Mouse (Mus musculus): ENCODE measurements around the gene Fbrsl1. TPM values are rescaled to one million over a fixed set of nuclear protein-coding genes. Genes with fewer than 3 reads are reported as not detected.
"Not testable (repeated sequence)": the region's sequence is repeated elsewhere in the genome, so short reads cannot be mapped to it uniquely, and the experiment has no call there.

Gene Fbrsl1
- polyA plus RNA-seq, 1 experiment from 2014 or later: 23.5 TPM

GRCm38 (mm10) chr5:110442966-110443590 lies 5.2 kb downstream of the Fbrsl1 start:
- Histone ChIP-seq H3K9me3 (no peaks in the 10 kb centered on the region), H3K36me3 (replicated peaks) (0 out of 2 replicates have a peak, but pooled peaks cover 3% of the 10 kb centered on the region), H3K27me3 (replicated peaks; ENCODE audit: low read depth, poor library complexity, severe bottlenecking) (no peaks in the 10 kb centered on the region), H3K27ac (replicated peaks) (no peak overlapping the region), H3K4me3 (no peak overlapping the region), H3K4me1 (peaks cover 30% of the 10 kb centered on the region)
- DNase-seq (ENCODE audit: low spot score): no peak
- 87% methylated on average over 3 of the region's 3 CpGs for WGBS

- no peak for DNase-seq (ENCODE audit: low spot score)
- Histone ChIP-seq H3K4me3 (no peak overlapping the region), H3K9me3 (no peaks in the 10 kb centered on the region), H3K27ac (replicated peaks) (no peak overlapping the region), H3K36me3 (replicated peaks) (0 out of 2 replicates have a peak, but pooled peaks cover 3% of the 10 kb centered on the region), H3K4me1 (peaks cover 13% of the 10 kb centered on the region), H3K27me3 (replicated peaks; ENCODE audit: low read depth, poor library complexity, severe bottlenecking) (no peaks in the 10 kb centered on the region)
- WGBS: 83% methylated on average over 3 of the region's 3 CpGs
Observed at GRCm38 (mm10) chr5:110439565-110440310, 8.6 kb downstream of the Fbrsl1 start.

GRCm38 (mm10) chr5:110438591-110438990 lies 9.7 kb downstream of the Fbrsl1 start:
- H3K4me1 ChIP-seq: peaks cover 13% of the 10 kb centered on the region
- H3K36me3 ChIP-seq (replicated peaks): 0 out of 2 replicates have a peak, but pooled peaks cover 3% of the 10 kb centered on the region
- no peak overlapping the region for H3K27ac ChIP-seq (replicated peaks)
- H3K4me3 ChIP-seq: no peak overlapping the region
- 74% methylated on average over 3 of the region's 3 CpGs for WGBS
- no peak for DNase-seq (ENCODE audit: low spot score)
- no peaks in the 10 kb centered on the region for H3K9me3 ChIP-seq
- no peaks in the 10 kb centered on the region for H3K27me3 ChIP-seq (replicated peaks; ENCODE audit: low read depth, poor library complexity, severe bottlenecking)

- H3K4me1 ChIP-seq: peaks cover 13% of the 10 kb centered on the region
- DNase-seq (ENCODE audit: low spot score): no peak
- 55% methylated on average over 6 of the region's 6 CpGs for WGBS
Observed at GRCm38 (mm10) chr5:110437632-110438261, 10.6 kb downstream of the Fbrsl1 start.

GRCm38 (mm10) chr5:110436166-110436565 lies 12.1 kb downstream of the Fbrsl1 start:
- WGBS: 75% methylated on average over 5 of the region's 5 CpGs
- not testable (repeated sequence) for H3K4me3 ChIP-seq; H3K27ac ChIP-seq (replicated peaks); H3K27me3 ChIP-seq (replicated peaks; ENCODE audit: low read depth, poor library complexity, severe bottlenecking); DNase-seq (ENCODE audit: low spot score); H3K9me3 ChIP-seq
- Histone ChIP-seq H3K4me1 (peaks cover 15% of the 10 kb centered on the region), H3K36me3 (replicated peaks) (peaks cover 22% of the 10 kb centered on the region)

More at GRCm38 (mm10) chr5:110437632-110438261, 10.6 kb downstream of the Fbrsl1 start:
- Histone ChIP-seq H3K27ac (replicated peaks) (no peak overlapping the region), H3K9me3 (no peaks in the 10 kb centered on the region), H3K36me3 (replicated peaks) (peaks cover 6% of the 10 kb centered on the region), H3K27me3 (replicated peaks; ENCODE audit: low read depth, poor library complexity, severe bottlenecking) (no peaks in the 10 kb centered on the region), H3K4me3 (no peak overlapping the region)

DNA sequence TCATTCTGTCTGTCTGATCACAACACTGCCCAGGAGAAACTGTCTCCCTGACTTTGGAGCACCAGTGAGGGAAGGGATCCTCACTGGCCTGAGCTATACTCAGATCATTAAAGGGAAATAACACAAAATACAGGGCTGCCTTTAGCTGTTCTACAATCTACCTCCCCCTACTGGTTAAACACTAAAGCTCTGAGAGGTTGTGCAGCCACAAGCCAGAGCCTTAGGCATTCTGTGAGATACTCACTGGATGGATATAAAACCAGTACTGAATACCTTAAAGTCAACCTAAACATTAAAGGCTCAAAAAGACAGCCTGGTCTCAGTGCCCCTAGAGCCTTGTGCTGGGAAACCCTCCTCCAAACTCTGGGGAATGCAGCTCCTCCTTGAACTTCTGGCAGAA lies 13.5 kb downstream of the Fbrsl1 start:
- Histone ChIP-seq H3K27ac (replicated peaks) (no peak overlapping the region), H3K27me3 (replicated peaks; ENCODE audit: low read depth, poor library complexity, severe bottlenecking) (no peaks in the 10 kb centered on the region), H3K4me3 (no peak overlapping the region), H3K36me3 (replicated peaks) (peaks cover 33% of the 10 kb centered on the region), H3K9me3 (no peaks in the 10 kb centered on the region), H3K4me1 (peaks cover 15% of the 10 kb centered on the region)
- no peak for DNase-seq (ENCODE audit: low spot score)

DNA sequence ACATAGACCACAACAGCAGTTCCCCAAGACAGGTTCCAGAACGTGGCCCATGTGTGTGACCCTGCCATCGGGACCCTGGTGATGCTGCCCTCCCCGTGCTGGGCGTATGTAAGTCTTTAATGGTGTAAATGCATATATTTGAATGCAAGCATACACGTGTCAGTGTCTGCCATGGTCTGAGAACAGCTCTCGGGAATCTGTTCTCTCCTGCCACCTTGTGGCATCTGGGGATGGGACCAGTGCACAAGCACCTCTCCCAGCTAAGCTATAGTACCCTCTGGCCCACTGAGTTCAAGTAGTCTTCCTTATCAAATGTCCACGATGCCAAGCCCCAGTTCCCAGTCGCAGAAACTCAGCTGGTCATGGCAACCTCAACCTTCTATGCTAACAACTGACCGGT lies 19.3 kb downstream of the Fbrsl1 start:
- Histone ChIP-seq H3K27ac (replicated peaks) (no peak overlapping the region), H3K27me3 (replicated peaks; ENCODE audit: low read depth, poor library complexity, severe bottlenecking) (no peaks in the 10 kb centered on the region), H3K4me3 (no peak overlapping the region), H3K9me3 (no peaks in the 10 kb centered on the region), H3K4me1 (peaks cover 3% of the 10 kb centered on the region; the same call in 1 of the 2 replicates), H3K36me3 (replicated peaks) (peaks cover 43% of the 10 kb centered on the region)
- peak; percentile 67 for DNase-seq (ENCODE audit: low spot score)
- WGBS: 44% methylated on average over 9 of the region's 9 CpGs

DNA sequence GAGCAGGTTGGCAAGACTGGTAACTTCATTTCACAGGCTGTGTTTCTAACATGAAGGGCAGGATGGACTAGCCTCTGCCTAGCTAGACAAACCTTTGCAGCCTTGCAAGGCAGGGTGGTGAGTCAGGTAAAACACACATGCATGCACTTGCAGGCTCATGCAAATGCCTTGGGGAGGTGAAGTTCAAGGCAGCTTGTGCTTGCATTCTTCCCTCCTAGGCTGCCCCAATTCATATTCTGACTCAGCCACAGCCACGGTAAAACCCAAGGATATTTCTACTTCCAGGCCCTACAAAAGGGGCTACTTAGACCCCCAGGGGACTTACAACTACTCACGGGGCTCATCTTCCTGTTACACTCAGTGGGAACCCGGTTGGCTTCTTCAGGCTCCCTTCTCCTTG lies 20.0 kb downstream of the Fbrsl1 start:
- Histone ChIP-seq H3K36me3 (replicated peaks) (peaks cover 44% of the 10 kb centered on the region), H3K27ac (replicated peaks) (no peak overlapping the region), H3K4me3 (no peak overlapping the region), H3K27me3 (replicated peaks; ENCODE audit: low read depth, poor library complexity, severe bottlenecking) (no peaks in the 10 kb centered on the region), H3K4me1 (peaks cover 3% of the 10 kb centered on the region; the same call in 1 of the 2 replicates), H3K9me3 (no peaks in the 10 kb centered on the region)
- no peak for DNase-seq (ENCODE audit: low spot score)
- WGBS: 80% methylated on average over 3 of the region's 3 CpGs

DNA sequence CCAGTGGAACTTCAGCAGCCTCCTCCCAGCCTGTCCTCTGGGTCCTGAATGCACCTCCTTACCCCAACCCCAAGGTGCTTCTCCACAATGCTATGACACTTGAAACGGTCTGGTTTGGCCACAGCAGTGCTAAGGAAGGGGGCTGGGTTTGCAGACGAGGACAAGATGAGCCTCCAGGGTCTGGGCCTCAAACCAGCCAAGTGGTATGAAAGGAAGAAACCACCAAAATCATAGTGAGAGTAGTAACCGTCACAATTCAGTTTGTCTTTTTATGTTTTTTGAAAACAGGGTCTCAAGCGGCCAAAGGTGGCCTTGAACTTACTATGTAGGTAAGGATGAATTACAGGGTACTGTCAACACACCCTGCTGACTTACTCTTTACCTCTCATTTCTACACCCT lies 23.1 kb downstream of the Fbrsl1 start:
- DNase-seq (ENCODE audit: low spot score): no peak
- Histone ChIP-seq H3K9me3 (no peaks in the 10 kb centered on the region), H3K4me3 (no peak overlapping the region), H3K4me1 (no peaks in the 10 kb centered on the region), H3K27me3 (replicated peaks; ENCODE audit: low read depth, poor library complexity, severe bottlenecking) (no peaks in the 10 kb centered on the region), H3K27ac (replicated peaks) (no peak overlapping the region), H3K36me3 (replicated peaks) (peaks cover 15% of the 10 kb centered on the region)
- 83% methylated on average over 4 of the region's 4 CpGs for WGBS

GRCm38 (mm10) chr5:110424204-110424603 lies 24.1 kb downstream of the Fbrsl1 start:
- 88% methylated on average over 5 of the region's 5 CpGs for WGBS
- H3K27ac ChIP-seq (replicated peaks): no peak overlapping the region
- H3K9me3 ChIP-seq: no peaks in the 10 kb centered on the region

DNA sequence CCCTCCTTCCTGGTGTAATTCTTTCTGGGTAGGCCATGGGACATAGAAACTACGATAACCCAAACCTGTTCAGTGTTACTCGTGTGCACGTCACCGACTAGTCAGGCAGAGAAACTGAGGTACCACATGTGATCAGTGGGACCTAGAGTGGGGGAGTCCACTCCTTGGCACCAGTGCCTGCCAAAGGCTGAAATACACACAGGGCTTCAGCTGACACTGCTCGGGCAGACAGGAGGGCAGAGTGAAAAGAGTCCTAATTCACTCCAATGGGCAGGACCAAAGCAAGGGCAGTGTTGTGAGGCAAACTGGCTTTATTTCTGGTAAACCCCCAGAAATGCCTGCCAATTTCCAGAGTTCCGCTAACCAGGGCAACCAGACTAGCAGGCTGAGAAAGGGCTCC lies 26.9 kb downstream of the Fbrsl1 start:
- Histone ChIP-seq H3K27ac (replicated peaks) (no peak overlapping the region), H3K27me3 (replicated peaks; ENCODE audit: low read depth, poor library complexity, severe bottlenecking) (no peaks in the 10 kb centered on the region; the same call in 1 of the 2 replicates)
- WGBS: 90% methylated on average over 6 of the region's 6 CpGs

More at GRCm38 (mm10) chr5:110424204-110424603, 24.1 kb downstream of the Fbrsl1 start:
- DNase-seq (ENCODE audit: low spot score): no peak
- Histone ChIP-seq H3K4me3 (no peak overlapping the region), H3K36me3 (replicated peaks) (peaks cover 10% of the 10 kb centered on the region; the same call in 1 of the 2 replicates), H3K4me1 (no peaks in the 10 kb centered on the region), H3K27me3 (replicated peaks; ENCODE audit: low read depth, poor library complexity, severe bottlenecking) (no peaks in the 10 kb centered on the region)

GRCm38 (mm10) chr5:110420950-110421349 lies 27.4 kb downstream of the Fbrsl1 start:
- 0 out of 2 replicates have a peak, but pooled peaks cover 10% of the 10 kb centered on the region for H3K36me3 ChIP-seq (replicated peaks)
- H3K9me3 ChIP-seq: no peaks in the 10 kb centered on the region
- 56% methylated on average over 1 of the region's 1 CpGs for WGBS
- H3K27ac ChIP-seq (replicated peaks): no peak overlapping the region
- no peak for DNase-seq (ENCODE audit: low spot score)
- no peak overlapping the region for H3K4me3 ChIP-seq
- H3K27me3 ChIP-seq (replicated peaks; ENCODE audit: low read depth, poor library complexity, severe bottlenecking): no peaks in the 10 kb centered on the region; the same call in 1 of the 2 replicates
- H3K4me1 ChIP-seq: peaks cover 24% of the 10 kb centered on the region

More for the DNA sequence above, 26.9 kb downstream of the Fbrsl1 start:
- H3K36me3 ChIP-seq (replicated peaks): 0 out of 2 replicates have a peak, but pooled peaks cover 10% of the 10 kb centered on the region
- H3K9me3 ChIP-seq: no peaks in the 10 kb centered on the region
- DNase-seq (ENCODE audit: low spot score): no peak
- peaks cover 20% of the 10 kb centered on the region for H3K4me1 ChIP-seq
- H3K4me3 ChIP-seq: no peak overlapping the region

Data from embryonic facial prominence, embryonic 10.5 days (tissue).